18 mouse cellular contexts compared by ENCODE assay signal in the genomic region with DNA sequence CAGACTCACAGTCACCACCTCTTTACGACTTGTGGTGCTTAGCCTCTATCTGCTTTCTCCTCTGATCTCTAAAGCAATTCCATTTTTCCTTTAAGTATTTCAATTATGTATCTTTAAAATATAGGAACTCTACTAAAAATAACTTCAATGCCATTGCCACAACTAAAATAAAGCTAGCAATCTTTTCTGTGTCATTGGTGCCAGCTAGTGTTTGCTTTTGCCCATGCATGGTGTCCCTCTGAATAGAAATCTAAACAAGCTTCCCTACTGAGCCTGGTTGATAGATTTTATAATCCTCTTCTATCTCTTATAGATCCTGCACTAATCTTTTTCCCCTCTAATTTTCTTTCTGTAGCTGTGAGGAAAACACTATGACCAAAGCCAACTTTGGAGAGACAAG.
"Had no signal": no experiment of that assay in that cellular context is flagged by ENCODE, and none has a peak within 500 bp of the region (broad histone marks: within the 10 kb centered on the region; RNA-seq: fewer than 3 reads in every experiment).

No protein-coding gene starts in this region.

- H3K4me1 ChIP-seq: lung, embryonic 15.5 days; megakaryocyte, embryonic 14.5 days; stomach, embryonic 15.5 days had no signal

- H3K9me3 ChIP-seq: lung, embryonic 15.5 days; midbrain, embryonic 13.5 days; midbrain, embryonic 15.5 days; neural tube, embryonic 12.5 days; stomach, embryonic 15.5 days had no signal

- H3K36me3 ChIP-seq: lung, embryonic 15.5 days; midbrain, embryonic 13.5 days; midbrain, embryonic 15.5 days; neural tube, embryonic 12.5 days; stomach, embryonic 15.5 days had no signal

- H3K27me3 ChIP-seq: lung, embryonic 15.5 days; megakaryocyte, embryonic 14.5 days; midbrain, embryonic 13.5 days; midbrain, embryonic 15.5 days; neural tube, embryonic 12.5 days; stomach, embryonic 15.5 days had no signal

- ATAC-seq: liver, postnatal 0 days; lung, postnatal 0 days; midbrain, embryonic 13.5 days; midbrain, embryonic 15.5 days had no signal

- H3K4me3 ChIP-seq: lung, embryonic 15.5 days; megakaryocyte, embryonic 14.5 days; midbrain, embryonic 13.5 days; midbrain, embryonic 15.5 days; neural tube, embryonic 12.5 days; stomach, embryonic 15.5 days had no signal

- DNase-seq: liver, postnatal 0 days; lung, adult 2 months; lung, postnatal 14 days; lung, postnatal 36 days; right cerebral cortex, postnatal 14 days; thymus, adult 2 months; thymus, postnatal 25 days; thymus, postnatal 4 days had no signal

- H3K27ac ChIP-seq: lung, embryonic 15.5 days; macrophage; midbrain, embryonic 13.5 days; midbrain, embryonic 15.5 days; neural tube, embryonic 12.5 days; stomach, embryonic 15.5 days; stomach, postnatal 0 days had no signal

- H3K4me2 ChIP-seq: lung, embryonic 15.5 days; midbrain, embryonic 11.5 days; midbrain, embryonic 13.5 days; midbrain, embryonic 15.5 days; neural tube, embryonic 12.5 days; stomach, embryonic 15.5 days had no signal

- H3K9ac ChIP-seq: liver, postnatal 0 days; lung, embryonic 15.5 days; midbrain, embryonic 13.5 days; midbrain, embryonic 15.5 days; neural tube, embryonic 12.5 days; stomach, embryonic 15.5 days had no signal
